Mouse (Mus musculus) right cerebral cortex, postnatal 10 days (tissue): ENCODE measurements around the gene Zfp217.

ENCODE experiments used
- DNase-seq, 2 experiments: peaks; one replicate each; pipeline ENCODE4 v3.0.0; 2021; ENCODE audit warnings: low spot score in 2 of 2

Zfp217 gene

DNA sequence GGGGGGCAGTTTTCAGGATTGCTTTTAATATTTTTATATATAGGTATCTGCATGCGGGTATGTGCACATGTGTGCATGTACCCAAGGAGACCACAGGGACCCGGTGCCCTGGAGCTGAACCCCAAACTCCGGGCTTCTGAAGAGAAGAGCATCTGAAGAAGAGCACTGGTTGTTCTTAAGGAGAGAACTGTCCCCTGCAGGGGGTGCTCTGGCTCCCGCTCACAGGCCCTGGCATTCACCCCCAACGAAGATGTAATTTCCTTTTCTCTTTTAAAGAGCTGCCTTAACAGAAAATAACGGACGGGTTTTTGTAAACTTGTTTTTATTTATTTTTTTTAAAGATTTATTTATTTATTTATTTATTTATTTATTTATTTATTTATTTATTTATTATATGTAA lies 46.0 kb downstream of the Zfp217 start:
- DNase-seq = no peak

GRCm38 (mm10) chr2:170101132-170101531 lies 46.8 kb downstream of the Zfp217 start:
- DNase-seq = peak; percentile 83 to 94

DNA sequence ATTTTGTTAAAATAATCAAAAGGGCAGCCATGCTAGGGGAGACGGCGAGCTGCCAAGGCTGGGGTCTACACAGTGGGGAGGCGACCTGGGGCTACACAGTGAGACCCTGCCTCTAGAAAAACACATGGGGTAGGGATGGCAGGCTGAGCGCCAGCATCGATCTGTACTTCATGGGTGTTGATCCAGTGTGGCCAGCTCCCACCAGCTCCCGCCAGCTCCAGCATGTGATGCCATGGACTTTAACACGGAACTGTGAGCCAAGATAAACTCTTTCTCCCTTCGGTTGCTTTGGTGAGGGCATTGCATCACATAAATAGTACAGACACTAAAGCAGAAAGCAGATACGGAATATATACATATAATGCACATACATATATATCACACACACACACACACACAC lies 53.0 kb downstream of the Zfp217 start:
- DNase-seq = no peak

GRCm38 (mm10) chr2:170094220-170094619 lies 53.7 kb downstream of the Zfp217 start:
- DNase-seq = no peak

DNA sequence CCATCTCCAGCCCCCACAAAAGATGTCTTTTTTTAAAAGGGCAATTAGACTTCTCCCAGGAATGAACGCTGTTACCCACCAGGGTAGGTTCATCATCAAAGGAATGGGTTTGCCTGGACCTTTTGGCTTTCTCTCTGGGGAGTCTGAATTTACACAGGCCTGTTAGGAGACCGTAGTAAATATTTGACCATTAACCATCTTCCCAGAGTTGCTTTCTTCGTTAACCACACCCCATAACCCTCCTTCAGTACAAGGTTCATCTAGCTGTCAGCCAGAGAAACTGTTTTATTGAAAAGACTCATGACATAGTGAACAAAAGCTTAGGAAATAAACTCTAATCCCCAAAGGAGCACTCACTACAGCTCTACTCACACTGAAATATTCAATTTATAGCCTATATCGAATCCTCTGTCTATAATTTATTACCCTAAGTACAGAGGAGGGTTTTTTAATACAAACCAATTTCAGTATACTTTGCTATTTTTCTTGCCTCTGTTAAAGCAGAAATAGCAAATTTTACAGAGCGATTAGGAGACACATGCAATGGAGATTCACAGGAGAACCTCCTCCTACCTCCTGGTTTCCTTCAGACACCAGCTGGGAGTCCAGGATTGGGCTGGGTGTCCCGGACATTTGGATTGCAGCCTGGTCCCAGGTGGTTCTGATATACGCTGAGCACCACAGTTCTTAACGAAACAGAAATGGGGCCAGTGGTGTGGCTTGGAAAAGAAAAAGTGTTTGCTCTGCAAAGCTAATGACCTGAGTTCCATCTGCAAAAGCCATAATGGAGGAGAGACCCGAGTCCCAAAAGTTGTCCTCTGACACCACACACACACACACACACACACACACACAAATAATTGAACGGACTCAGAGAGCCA lies 56.1 kb downstream of the Zfp217 start:
- no peak for DNase-seq

DNA sequence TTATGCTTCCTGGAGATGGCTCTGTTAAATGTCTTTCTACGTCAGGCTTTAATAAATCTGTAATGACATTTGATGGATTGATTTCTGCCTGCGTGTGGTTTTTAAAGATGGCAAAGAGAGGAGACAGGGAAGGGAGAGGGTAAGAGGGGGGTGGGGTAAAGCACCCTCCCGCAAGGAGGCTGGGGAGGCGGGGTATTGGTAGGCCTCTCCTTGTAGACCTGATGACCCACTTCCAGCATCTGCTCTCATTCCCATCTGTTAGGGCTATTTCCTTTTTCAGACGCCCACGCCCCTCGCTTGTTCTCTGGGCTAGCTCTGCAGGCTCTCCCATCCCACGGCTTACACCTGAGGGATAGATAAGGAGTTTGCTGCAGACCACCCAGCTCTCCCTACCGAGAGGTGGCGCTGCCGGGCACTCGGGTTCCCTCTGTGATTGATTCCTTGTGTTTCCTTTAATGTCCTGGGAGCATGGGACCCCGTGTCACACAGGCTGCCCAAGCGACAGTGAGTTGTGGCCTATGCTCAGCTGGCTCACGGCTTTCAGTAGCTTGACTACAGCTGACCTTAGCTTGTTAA lies 69.4 kb downstream of the Zfp217 start:
- DNase-seq = peak in 1 of 2 experiments; percentile 28

DNA sequence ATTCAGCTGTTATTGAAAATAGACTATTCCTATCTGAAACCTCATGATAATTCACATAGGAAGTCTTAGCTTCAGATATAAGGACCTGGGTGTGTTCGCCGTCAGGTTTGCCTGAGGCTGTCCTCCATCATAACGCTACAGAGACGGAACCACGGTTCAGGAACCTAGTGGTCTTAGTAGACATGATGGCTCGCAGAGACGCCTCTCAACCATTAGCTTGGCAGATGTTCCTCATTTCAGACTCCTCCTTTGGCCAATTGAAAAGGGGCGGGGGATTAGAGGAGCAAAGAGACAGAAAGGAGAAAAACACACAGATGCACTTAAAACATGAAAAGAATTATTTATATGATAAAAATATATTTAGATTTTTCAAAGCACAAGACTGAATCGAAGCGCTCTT lies 69.9 kb downstream of the Zfp217 start:
- no peak for DNase-seq

- no peak for DNase-seq
These were observed 70.9 kb downstream of the Zfp217 start for GRCm38 (mm10) chr2:170076941-170077490.

- no peak for DNase-seq
These were observed 77.2 kb downstream of the Zfp217 start for GRCm38 (mm10) chr2:170070641-170071241.

GRCm38 (mm10) chr2:170069976-170070375 lies 77.9 kb downstream of the Zfp217 start:
- DNase-seq = no peak

- no peak for DNase-seq
These were observed 85.5 kb downstream of the Zfp217 start for GRCm38 (mm10) chr2:170062378-170062777.

DNA sequence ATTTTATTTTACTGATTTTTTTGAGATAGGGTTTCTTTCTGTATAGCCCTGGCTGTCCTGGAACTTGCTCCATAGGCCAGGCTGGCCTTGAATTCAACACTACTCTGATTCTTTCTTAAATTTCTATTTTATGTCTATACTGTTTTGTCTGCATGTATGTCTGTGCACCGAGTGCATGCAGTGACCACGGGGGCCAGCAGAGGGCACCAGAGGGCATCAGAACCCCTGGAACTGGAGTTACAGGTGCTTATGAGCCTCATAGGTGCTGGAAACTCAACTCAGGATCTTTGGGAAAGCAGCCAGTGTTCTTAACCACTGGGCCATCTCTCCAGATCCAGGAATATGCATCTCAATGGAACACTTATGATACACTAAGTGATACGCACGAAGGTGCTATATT lies 87.8 kb downstream of the Zfp217 start:
- no peak for DNase-seq

- DNase-seq = peak; percentile 33 to 42
These were observed 89.1 kb downstream of the Zfp217 start for GRCm38 (mm10) chr2:170058774-170059173.
